Mouse (Mus musculus): ENCODE results near the gene Twnk.

The Twnk gene

GRCm38 (mm10) chr19:45003740-45004516, 1.5 kb upstream of the Twnk start:
- no peak for DNase-seq (ENCODE audit: low spot score)

- DNase-seq (ENCODE audit: low spot score): peak; percentile 92
Observed at GRCm38 (mm10) chr19:45005957-45006712, 672 bp downstream of the Twnk start, which contains the start of gene Mrpl43. Gene Mrpl43 (minus strand): TSS chr19:45006442.

GRCm38 (mm10) chr19:45007021-45007420, 1.6 kb downstream of the Twnk start:
- DNase-seq (ENCODE audit: low spot score): no peak

GRCm38 (mm10) chr19:45007425-45008191, 2.1 kb downstream of the Twnk start:
- no peak for DNase-seq (ENCODE audit: low spot score)

GRCm38 (mm10) chr19:45010646-45011045, 5.2 kb downstream of the Twnk start:
- DNase-seq (ENCODE audit: low spot score): no peak

- no peak for DNase-seq (ENCODE audit: low spot score)
Observed at GRCm38 (mm10) chr19:45012219-45012618, 6.8 kb downstream of the Twnk start.

GRCm38 (mm10) chr19:45012636-45013035, 7.2 kb downstream of the Twnk start:
- no peak for DNase-seq (ENCODE audit: low spot score)

- DNase-seq (ENCODE audit: low spot score): no peak
Observed at GRCm38 (mm10) chr19:45013581-45014225, 8.2 kb downstream of the Twnk start.

GRCm38 (mm10) chr19:45014335-45014971, 9.0 kb downstream of the Twnk start, which contains the start of gene Lzts2:
Gene Lzts2 (plus strand): TSS chr19:45014414.
- peak; percentile 74 for DNase-seq (ENCODE audit: low spot score)

GRCm38 (mm10) chr19:45014981-45015402, 9.5 kb downstream of the Twnk start:
- DNase-seq (ENCODE audit: low spot score): peak; percentile 73

GRCm38 (mm10) chr19:45015518-45016281, 10.2 kb downstream of the Twnk start:
- peak; percentile 72 for DNase-seq (ENCODE audit: low spot score)

GRCm38 (mm10) chr19:45016341-45017215, 11.1 kb downstream of the Twnk start:
- peak; percentile 86 for DNase-seq (ENCODE audit: low spot score)

GRCm38 (mm10) chr19:45017216-45017771, 11.8 kb downstream of the Twnk start:
- peak; percentile 87 for DNase-seq (ENCODE audit: low spot score)

- peak; percentile 86 for DNase-seq (ENCODE audit: low spot score)
Observed at GRCm38 (mm10) chr19:45017909-45018308, 12.4 kb downstream of the Twnk start.

GRCm38 (mm10) chr19:45018351-45018831, 12.9 kb downstream of the Twnk start:
- no peak for DNase-seq (ENCODE audit: low spot score)

- peak; percentile 50 for DNase-seq (ENCODE audit: low spot score)
Observed at GRCm38 (mm10) chr19:45020348-45020747, 14.9 kb downstream of the Twnk start.

- DNase-seq (ENCODE audit: low spot score): no peak
Observed at GRCm38 (mm10) chr19:45021362-45021761, 15.9 kb downstream of the Twnk start.

GRCm38 (mm10) chr19:45023993-45024392, 18.5 kb downstream of the Twnk start:
- no peak for DNase-seq (ENCODE audit: low spot score)

GRCm38 (mm10) chr19:45024775-45025174, 19.3 kb downstream of the Twnk start:
- no peak for DNase-seq (ENCODE audit: low spot score)

All from yolk sac, embryonic 10.5 days (tissue).